Mouse (Mus musculus) forebrain, embryonic 14.5 days (tissue): ENCODE data around the gene Uchl4. TPM values are rescaled to one million over a fixed set of nuclear protein-coding genes. Genes with fewer than 3 reads are reported as not detected.

Experiments used
- microRNA-seq: library from miRNA; unstranded; fragments of <30 nt; microRNA quantifications from one replicate; pipeline ENCODE4, GENCODE M21; 2016
- polyA plus RNA-seq: library from polyadenylated mRNA; unstranded; fragments of >200 nt; fragmentation: Nextera tagmentation; extraction: Ambion mirVana; gene quantifications from 2 replicates; pipeline ENCODE4 v1.2.1, GENCODE M21; 2014

Uchl4 gene
- polyA plus RNA-seq, 1 experiment from 2014 or later: 1.7 TPM

Small RNAs within 50 kb of the gene (microRNA-seq; reads per million reads assigned to microRNA genes)
- gene Gm24106: not detected

Other genes starting within 250 kb of the Uchl4 start
- gene Smad6, start 213.1 kb upstream of the Uchl4 start, polyA plus RNA-seq: 1.8 and 1.9 TPM in 2 replicates
- gene Lctl, start 118.1 kb upstream of the Uchl4 start, polyA plus RNA-seq: not detected in 2 replicates
- gene Zwilch, start 62.1 kb upstream of the Uchl4 start, polyA plus RNA-seq: 6.2 and 7.2 TPM in 2 replicates
- 868 and 950 TPM in 2 replicates for gene Rpl4, start 61.8 kb upstream of the Uchl4 start, polyA plus RNA-seq
- gene Snapc5, start 55.9 kb upstream of the Uchl4 start, polyA plus RNA-seq: 21.3 and 24.3 TPM in 2 replicates
- 42.2 and 50.7 TPM in 2 replicates for gene Map2k1, start 18.4 kb downstream of the Uchl4 start, polyA plus RNA-seq
- gene Tipin, start 46.4 kb downstream of the Uchl4 start, polyA plus RNA-seq: 154 and 174 TPM in 2 replicates
- gene Dis3l, start 106.1 kb downstream of the Uchl4 start, polyA plus RNA-seq: 22.5 and 24.7 TPM in 2 replicates
- 7.0 and 9.2 TPM in 2 replicates for gene Megf11, start 150.4 kb downstream of the Uchl4 start, polyA plus RNA-seq